Mouse (Mus musculus): Measurements from ENCODE around the gene AW011738. TPM values are rescaled to one million over a fixed set of nuclear protein-coding genes. Genes with fewer than 3 reads are reported as not detected.
A peak's percentile ranks its signal among the peaks of the same experiment; 100 is the strongest.

AW011738 gene
- polyA plus RNA-seq (2012; rRNA removed), result 6.6 and 6.8 TPM in 2 replicates

GRCm38 (mm10) chr4:156203001-156203412 is at the start of gene AW011738:
Gene AW011738, plus strand, starts transcription at chr4:156203304.
- no peaks in the 10 kb centered on the region for H3K27me3 ChIP-seq (ENCODE audit: control insufficient read depth, insufficient read depth, low read length)
- peaks cover 13% of the 10 kb centered on the region; the same call in 1 of the 2 replicates for H3K4me1 ChIP-seq (ENCODE audit: control insufficient read depth, insufficient read depth, low read length)
- peak within 1 kb of the TSS; percentile 84 for H3K4me3 ChIP-seq (replicated peaks; ENCODE audit: insufficient read depth, low read depth, low read length)
- DNase-seq, result peak; percentile 78 to 86
- TF ChIP-seq CTCF (IDR thresholded peaks at IDR 0.05; ENCODE audit: borderline replicate concordance, insufficient read depth, low read depth, low read length) (no peak), POLR2A (IDR thresholded peaks at IDR 0.05; ENCODE audit: borderline replicate concordance, insufficient read depth, low read length) (peak; percentile 49)
- WGBS, result under 1% methylated on average over 34 of the region's 39 CpGs
- peak within 1 kb of the TSS; percentile 68 for H3K27ac ChIP-seq (ENCODE audit: insufficient read depth, low read length)

GRCm38 (mm10) chr4:156154771-156155170 is 48.3 kb upstream of the AW011738 start:
- Histone ChIP-seq H3K27ac (ENCODE audit: insufficient read depth, low read length) (no peak overlapping the region), H3K27me3 (ENCODE audit: control insufficient read depth, insufficient read depth, low read length) (no peaks in the 10 kb centered on the region), H3K4me3 (replicated peaks; ENCODE audit: insufficient read depth, low read depth, low read length) (no peak overlapping the region), H3K4me1 (ENCODE audit: control insufficient read depth, insufficient read depth, low read length) (no peaks in the 10 kb centered on the region)
- WGBS, result 94% methylated on average over 3 of the region's 3 CpGs
- TF ChIP-seq CTCF (IDR thresholded peaks at IDR 0.05; ENCODE audit: borderline replicate concordance, insufficient read depth, low read depth, low read length) (no peak), POLR2A (IDR thresholded peaks at IDR 0.05; ENCODE audit: borderline replicate concordance, insufficient read depth, low read length) (no peak)
- no peak for DNase-seq

- TF ChIP-seq CTCF (IDR thresholded peaks at IDR 0.05; ENCODE audit: borderline replicate concordance, insufficient read depth, low read depth, low read length) (no peak), POLR2A (IDR thresholded peaks at IDR 0.05; ENCODE audit: borderline replicate concordance, insufficient read depth, low read length) (no peak)
- Histone ChIP-seq H3K27me3 (ENCODE audit: control insufficient read depth, insufficient read depth, low read length) (no peaks in the 10 kb centered on the region), H3K4me1 (ENCODE audit: control insufficient read depth, insufficient read depth, low read length) (no peaks in the 10 kb centered on the region), H3K4me3 (replicated peaks; ENCODE audit: insufficient read depth, low read depth, low read length) (no peak overlapping the region), H3K27ac (ENCODE audit: insufficient read depth, low read length) (no peak overlapping the region)
- DNase-seq, result no peak
- 72% methylated on average over 9 of the region's 9 CpGs for WGBS
Measured at GRCm38 (mm10) chr4:156166477-156166876, 36.6 kb upstream of the AW011738 start.

- Histone ChIP-seq H3K4me3 (replicated peaks; ENCODE audit: insufficient read depth, low read depth, low read length) (no peak overlapping the region), H3K4me1 (ENCODE audit: control insufficient read depth, insufficient read depth, low read length) (no peaks in the 10 kb centered on the region), H3K27me3 (ENCODE audit: control insufficient read depth, insufficient read depth, low read length) (no peaks in the 10 kb centered on the region), H3K27ac (ENCODE audit: insufficient read depth, low read length) (no peak overlapping the region)
- no peak for TF ChIP-seq CTCF (IDR thresholded peaks at IDR 0.05; ENCODE audit: borderline replicate concordance, insufficient read depth, low read depth, low read length)
- no peak for DNase-seq
- 89% methylated on average over 8 of the region's 8 CpGs for WGBS
Measured at GRCm38 (mm10) chr4:156168611-156169010, 34.5 kb upstream of the AW011738 start.

- Histone ChIP-seq H3K4me3 (replicated peaks; ENCODE audit: insufficient read depth, low read depth, low read length) (no peak overlapping the region), H3K27ac (ENCODE audit: insufficient read depth, low read length) (no peak overlapping the region), H3K27me3 (ENCODE audit: control insufficient read depth, insufficient read depth, low read length) (no peaks in the 10 kb centered on the region), H3K4me1 (ENCODE audit: control insufficient read depth, insufficient read depth, low read length) (no peaks in the 10 kb centered on the region)
- 89% methylated on average over 10 of the region's 10 CpGs for WGBS
- DNase-seq, result no peak
- TF ChIP-seq CTCF (IDR thresholded peaks at IDR 0.05; ENCODE audit: borderline replicate concordance, insufficient read depth, low read depth, low read length) (no peak), POLR2A (IDR thresholded peaks at IDR 0.05; ENCODE audit: borderline replicate concordance, insufficient read depth, low read length) (no peak)
Measured at GRCm38 (mm10) chr4:156169129-156169528, 34.0 kb upstream of the AW011738 start.

GRCm38 (mm10) chr4:156171828-156172227 is 31.3 kb upstream of the AW011738 start:
- Histone ChIP-seq H3K4me3 (replicated peaks; ENCODE audit: insufficient read depth, low read depth, low read length) (no peak overlapping the region), H3K4me1 (ENCODE audit: control insufficient read depth, insufficient read depth, low read length) (no peaks in the 10 kb centered on the region), H3K27me3 (ENCODE audit: control insufficient read depth, insufficient read depth, low read length) (no peaks in the 10 kb centered on the region), H3K27ac (ENCODE audit: insufficient read depth, low read length) (no peak overlapping the region)
- WGBS, result 76% methylated on average over 11 of the region's 11 CpGs
- no peak for DNase-seq
- TF ChIP-seq CTCF (IDR thresholded peaks at IDR 0.05; ENCODE audit: borderline replicate concordance, insufficient read depth, low read depth, low read length), result no peak

GRCm38 (mm10) chr4:156177630-156178029 is 25.5 kb upstream of the AW011738 start:
- no peak for DNase-seq
- WGBS, result 86% methylated on average over 9 of the region's 9 CpGs
- H3K27ac ChIP-seq (ENCODE audit: insufficient read depth, low read length), result no peak overlapping the region
- H3K4me3 ChIP-seq (replicated peaks; ENCODE audit: insufficient read depth, low read depth, low read length), result no peak overlapping the region
- TF ChIP-seq POLR2A (IDR thresholded peaks at IDR 0.05; ENCODE audit: borderline replicate concordance, insufficient read depth, low read length), result no peak
- no peak for TF ChIP-seq CTCF (IDR thresholded peaks at IDR 0.05; ENCODE audit: borderline replicate concordance, insufficient read depth, low read depth, low read length)
- no peaks in the 10 kb centered on the region for H3K27me3 ChIP-seq (ENCODE audit: control insufficient read depth, insufficient read depth, low read length)
- H3K4me1 ChIP-seq (ENCODE audit: control insufficient read depth, insufficient read depth, low read length), result no peaks in the 10 kb centered on the region

- no peak for DNase-seq
Measured at GRCm38 (mm10) chr4:156183747-156184146, 19.4 kb upstream of the AW011738 start.

More at GRCm38 (mm10) chr4:156183747-156184146, 19.4 kb upstream of the AW011738 start:
- no peak overlapping the region for H3K4me3 ChIP-seq (replicated peaks; ENCODE audit: insufficient read depth, low read depth, low read length)
- whole genome bisulfite sequencing, result 85% methylated on average over 5 of the region's 5 CpGs
- peaks cover 2% of the 10 kb centered on the region; the same call in 1 of the 2 replicates for H3K4me1 ChIP-seq (ENCODE audit: control insufficient read depth, insufficient read depth, low read length)
- H3K27me3 ChIP-seq (ENCODE audit: control insufficient read depth, insufficient read depth, low read length), result no peaks in the 10 kb centered on the region
- no peak overlapping the region for H3K27ac ChIP-seq (ENCODE audit: insufficient read depth, low read length)
- no peak for TF ChIP-seq POLR2A (IDR thresholded peaks at IDR 0.05; ENCODE audit: borderline replicate concordance, insufficient read depth, low read length)
- TF ChIP-seq CTCF (IDR thresholded peaks at IDR 0.05; ENCODE audit: borderline replicate concordance, insufficient read depth, low read depth, low read length), result no peak

Measured in cerebellum, adult 2 months (tissue).